Mouse (Mus musculus) heart, embryonic 12.5 days (tissue): Measurements from ENCODE around the gene Itgal. TPM values are rescaled to one million over a fixed set of nuclear protein-coding genes. Genes with fewer than 3 reads are reported as not detected.
"Not testable (repeated sequence)": the region's sequence is repeated elsewhere in the genome, so short reads cannot be mapped to it uniquely, and the experiment has no call there.

Experiments
- ATAC-seq: fragments of 200-750 bp; cut with Nextera tagmentation; 2 replicates; pipeline ENCODE4 v1.8.0; 2017; ENCODE audit warnings: moderate TSS enrichment, moderate library complexity; ENCODE audit not compliant: insufficient number of reproducible peaks, low FRiP score
- H3K27ac ChIP-seq: fragments of 300-500 bp; sonication (generic); 2 replicates; pipeline ENCODE4 v1.5.1; 2016; ENCODE audit warnings: mild to moderate bottlenecking, moderate library complexity; ENCODE audit not compliant: poor library complexity, severe bottlenecking
- H3K27me3 ChIP-seq: fragments of 300-500 bp; sonication (generic); replicated peaks from 2 replicates; pipeline ENCODE4 v1.6.1; 2016; ENCODE audit warnings: mild to moderate bottlenecking, moderate library complexity
- H3K36me3 ChIP-seq: fragments of 300-500 bp; sonication (generic); 2 replicates; pipeline ENCODE4 v1.6.1; 2016; ENCODE audit warnings: mild to moderate bottlenecking, moderate library complexity
- H3K4me1 ChIP-seq: fragments of 300-500 bp; sonication (generic); replicated peaks from 2 replicates; pipeline ENCODE4 v1.6.1; 2016; ENCODE audit warnings: mild to moderate bottlenecking
- H3K4me2 ChIP-seq: fragments of 300-500 bp; sonication (generic); 2 replicates; pipeline ENCODE4 v1.6.1; 2016; ENCODE audit warnings: mild to moderate bottlenecking, moderate library complexity
- H3K4me3 ChIP-seq: fragments of 300-500 bp; sonication (generic); 2 replicates; pipeline ENCODE4 v1.5.1; 2016; ENCODE audit warnings: mild to moderate bottlenecking
- H3K9ac ChIP-seq: fragments of 300-500 bp; sonication (generic); 2 replicates; pipeline ENCODE4 v1.6.1; 2016; ENCODE audit warnings: mild to moderate bottlenecking, moderate library complexity
- H3K9me3 ChIP-seq: fragments of 300-500 bp; sonication (generic); replicated peaks from 2 replicates; pipeline ENCODE4 v1.6.1; 2016; ENCODE audit warnings: mild to moderate bottlenecking, moderate library complexity
- WGBS: fragments of 180-500 bp; shearing (Covaris S2); methylation state at CpG from one replicate; pipeline ENCODE4 v1.1.7; 2016; 5-methylcytosine and 5-hydroxymethylcytosine counted together
- polyA plus RNA-seq: library from polyadenylated mRNA; unstranded; fragments of >200 nt; fragmentation: Nextera tagmentation; extraction: Ambion mirVana; gene quantifications from 2 replicates; pipeline ENCODE4 v1.2.1, GENCODE M21; 2016

The Itgal gene
- polyA plus RNA-seq, 1 experiment from 2014 or later: 1.1 TPM

DNA sequence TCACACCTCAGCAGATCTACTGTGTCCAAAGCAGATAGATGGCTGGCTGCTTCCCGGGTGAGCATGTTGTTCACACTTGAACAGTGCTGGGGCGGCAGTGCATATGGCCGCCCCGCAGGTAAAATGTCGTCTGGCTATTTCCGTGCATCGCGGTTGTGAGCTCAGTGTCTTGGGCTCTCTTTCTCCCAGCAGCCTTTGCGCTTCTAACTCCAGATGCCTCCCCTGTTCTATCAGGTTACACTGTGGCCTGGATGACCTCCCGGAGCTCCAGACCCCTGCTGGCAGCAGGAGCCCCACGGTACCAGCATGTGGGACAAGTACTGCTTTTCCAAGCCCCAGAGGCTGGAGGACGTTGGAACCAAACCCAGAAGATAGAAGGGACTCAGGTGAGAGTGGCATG lies 13.9 kb downstream of the Itgal start:
- Histone ChIP-seq H3K4me3 (no peak overlapping the region), H3K9ac (no peak overlapping the region), H3K4me1 (0 out of 2 replicates have a peak, but pooled peaks cover 5% of the 10 kb centered on the region), H3K36me3 (no peaks in the 10 kb centered on the region), H3K9me3 (no peaks in the 10 kb centered on the region), H3K27ac (no peak overlapping the region), H3K4me2 (no peak overlapping the region), H3K27me3 (0 out of 2 replicates have a peak, but pooled peaks cover 7% of the 10 kb centered on the region)
- WGBS: 60% methylated on average over 12 of the region's 12 CpGs
- ATAC-seq: no peak

DNA sequence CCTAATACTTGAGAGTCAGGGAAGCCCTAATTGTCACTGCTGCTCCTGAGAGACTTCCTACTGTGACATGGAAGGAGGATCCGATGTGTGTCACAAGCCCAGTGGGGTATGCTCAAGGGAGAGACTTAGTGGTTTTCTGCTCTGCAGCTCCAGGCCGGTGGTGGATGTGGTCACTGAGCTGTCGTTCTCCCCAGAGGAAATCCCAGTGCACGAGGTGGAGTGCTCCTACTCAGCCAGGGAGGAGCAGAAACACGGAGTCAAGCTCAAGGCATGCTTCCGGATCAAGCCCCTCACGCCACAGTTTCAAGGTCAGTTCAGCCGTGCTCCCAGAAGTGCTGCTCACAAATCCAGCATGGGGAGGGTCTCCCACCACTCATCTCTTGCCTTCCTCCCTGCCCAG lies 17.9 kb downstream of the Itgal start:
- Histone ChIP-seq H3K9ac (no peak overlapping the region), H3K4me1 (0 out of 2 replicates have a peak, but pooled peaks cover 5% of the 10 kb centered on the region), H3K27ac (no peak overlapping the region), H3K9me3 (0 out of 2 replicates have a peak, but pooled peaks cover 2% of the 10 kb centered on the region), H3K27me3 (0 out of 2 replicates have a peak, but pooled peaks cover 7% of the 10 kb centered on the region), H3K36me3 (no peaks in the 10 kb centered on the region), H3K4me3 (no peak overlapping the region), H3K4me2 (no peak overlapping the region; the same call in 1 of the 2 replicates)
- 30% methylated on average over 8 of the region's 8 CpGs for WGBS
- ATAC-seq: no peak

GRCm38 (mm10) chr7:127321106-127321505 lies 25.0 kb downstream of the Itgal start:
- Histone ChIP-seq H3K9ac (no peak overlapping the region), H3K4me3 (no peak overlapping the region), H3K9me3 (0 out of 2 replicates have a peak, but pooled peaks cover 2% of the 10 kb centered on the region), H3K27ac (no peak overlapping the region), H3K36me3 (no peaks in the 10 kb centered on the region), H3K4me1 (no peaks in the 10 kb centered on the region), H3K4me2 (no peak overlapping the region), H3K27me3 (peaks cover 7% of the 10 kb centered on the region; the same call in 1 of the 2 replicates)
- 62% methylated on average over 4 of the region's 4 CpGs for WGBS
- no peak for ATAC-seq

GRCm38 (mm10) chr7:127322085-127322484 lies 26.0 kb downstream of the Itgal start:
- WGBS: 40% methylated on average over 5 of the region's 5 CpGs
- H3K36me3 ChIP-seq: no peaks in the 10 kb centered on the region
- peaks cover 7% of the 10 kb centered on the region; the same call in 1 of the 2 replicates for H3K27me3 ChIP-seq
- H3K27ac ChIP-seq: no peak overlapping the region
- no peak for ATAC-seq
- H3K4me1 ChIP-seq: no peaks in the 10 kb centered on the region
- no peak overlapping the region for H3K9ac ChIP-seq
- H3K9me3 ChIP-seq: no peaks in the 10 kb centered on the region
- H3K4me2 ChIP-seq: no peak overlapping the region
- no peak overlapping the region for H3K4me3 ChIP-seq

DNA sequence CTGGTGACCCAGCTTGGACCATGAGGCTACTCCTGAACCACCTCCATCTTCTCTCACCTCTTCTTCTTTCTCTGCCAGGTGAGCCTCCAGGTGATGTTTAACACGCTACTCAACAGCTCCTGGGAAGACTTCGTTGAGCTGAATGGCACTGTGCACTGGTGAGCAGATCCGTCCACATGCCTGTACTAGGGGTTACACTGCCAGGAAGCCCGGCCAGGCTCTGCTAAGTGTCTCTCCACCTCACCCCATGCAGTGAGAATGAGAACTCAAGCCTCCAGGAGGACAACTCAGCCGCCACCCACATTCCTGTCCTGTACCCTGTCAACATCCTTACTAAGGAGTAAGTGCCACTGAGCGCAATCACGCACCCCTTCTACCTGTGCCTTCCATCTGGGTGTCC lies 28.9 kb downstream of the Itgal start:
- Histone ChIP-seq H3K4me3 (no peak overlapping the region), H3K36me3 (no peaks in the 10 kb centered on the region), H3K27ac (no peak overlapping the region), H3K4me1 (no peaks in the 10 kb centered on the region), H3K4me2 (no peak overlapping the region), H3K9me3 (no peaks in the 10 kb centered on the region), H3K27me3 (peaks cover 7% of the 10 kb centered on the region; the same call in 1 of the 2 replicates), H3K9ac (no peak overlapping the region)
- WGBS: 73% methylated on average over 7 of the region's 7 CpGs
- ATAC-seq: no peak

- H3K4me3 ChIP-seq: no peak overlapping the region
- H3K27ac ChIP-seq: no peak overlapping the region
- H3K36me3 ChIP-seq: no peaks in the 10 kb centered on the region
- no peak overlapping the region for H3K4me2 ChIP-seq
- H3K9me3 ChIP-seq: no peaks in the 10 kb centered on the region
- ATAC-seq: no peak
- no peaks in the 10 kb centered on the region for H3K4me1 ChIP-seq
- 80% methylated on average over 8 of the region's 8 CpGs for WGBS
- H3K27me3 ChIP-seq: peaks cover 7% of the 10 kb centered on the region; the same call in 1 of the 2 replicates
- H3K9ac ChIP-seq: no peak overlapping the region
These were observed 29.5 kb downstream of the Itgal start for GRCm38 (mm10) chr7:127325550-127325949.

GRCm38 (mm10) chr7:127326685-127327084 lies 30.6 kb downstream of the Itgal start:
- whole genome bisulfite sequencing: 58% methylated on average over 2 of the region's 2 CpGs
- ATAC-seq: no peak

DNA sequence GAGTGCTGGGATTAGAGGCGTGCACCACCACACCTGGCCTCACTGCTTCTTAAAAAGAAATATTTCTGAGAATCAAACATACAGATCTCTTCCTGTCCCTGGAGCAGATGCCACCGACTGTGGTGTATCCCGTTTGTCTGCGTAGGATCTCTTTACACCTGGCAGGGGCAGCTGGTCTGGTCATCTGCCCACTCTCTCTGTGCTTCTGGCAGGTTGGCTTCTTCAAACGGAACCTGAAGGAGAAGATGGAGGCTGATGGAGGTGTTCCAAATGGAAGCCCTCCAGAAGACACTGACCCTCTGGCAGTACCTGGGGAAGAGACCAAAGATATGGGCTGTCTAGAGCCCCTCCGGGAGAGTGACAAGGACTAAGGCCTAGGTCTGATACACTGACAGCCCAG lies 37.2 kb downstream of the Itgal start:
- Histone ChIP-seq H3K4me3 (no peak overlapping the region), H3K27ac (no peak overlapping the region), H3K4me2 (no peak overlapping the region), H3K9ac (no peak overlapping the region), H3K27me3 (no peaks in the 10 kb centered on the region), H3K4me1 (peaks cover 4% of the 10 kb centered on the region; the same call in 1 of the 2 replicates), H3K36me3 (no peaks in the 10 kb centered on the region), H3K9me3 (no peaks in the 10 kb centered on the region; the same call in 1 of the 2 replicates)
- WGBS: 71% methylated on average over 6 of the region's 6 CpGs
- no peak for ATAC-seq

More at GRCm38 (mm10) chr7:127326685-127327084, 30.6 kb downstream of the Itgal start:
- Histone ChIP-seq H3K4me3 (no peak overlapping the region), H3K4me2 (no peak overlapping the region), H3K36me3 (no peaks in the 10 kb centered on the region), H3K9me3 (no peaks in the 10 kb centered on the region), H3K27ac (no peak overlapping the region), H3K9ac (no peak overlapping the region), H3K27me3 (peaks cover 7% of the 10 kb centered on the region; the same call in 1 of the 2 replicates), H3K4me1 (no peaks in the 10 kb centered on the region)

DNA sequence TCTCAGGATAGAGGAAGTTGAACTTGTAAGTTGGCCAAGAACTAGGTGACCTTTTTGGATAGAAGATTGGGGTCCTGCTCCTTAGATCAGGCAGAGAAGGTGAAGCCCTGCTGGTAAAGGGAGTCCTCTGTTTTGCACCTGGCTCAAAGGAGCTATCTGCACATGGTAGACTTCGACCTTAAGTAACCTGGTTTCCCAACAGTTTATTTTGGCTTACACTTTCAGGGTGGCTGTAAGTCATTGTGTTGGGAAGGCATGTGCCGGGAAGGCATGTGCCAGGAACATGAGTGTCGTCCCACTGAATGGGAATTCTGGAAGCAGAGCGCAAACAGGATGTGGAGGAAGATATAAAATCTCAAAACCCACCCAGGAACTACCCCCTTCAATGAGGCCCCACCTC lies 39.5 kb downstream of the Itgal start:
- Histone ChIP-seq H3K9me3 (no peaks in the 10 kb centered on the region; the same call in 1 of the 2 replicates), H3K27ac (no peak overlapping the region), H3K27me3 (no peaks in the 10 kb centered on the region), H3K4me1 (peaks cover 5% of the 10 kb centered on the region; the same call in 1 of the 2 replicates), H3K4me2 (no peak overlapping the region), H3K9ac (no peak overlapping the region), H3K4me3 (no peak overlapping the region), H3K36me3 (no peaks in the 10 kb centered on the region)
- 70% methylated on average over 4 of the region's 4 CpGs for WGBS
- ATAC-seq: no peak

- Histone ChIP-seq H3K9me3 (no peaks in the 10 kb centered on the region; the same call in 1 of the 2 replicates), H3K4me1 (peaks cover 8% of the 10 kb centered on the region), H3K36me3 (peaks cover 16% of the 10 kb centered on the region), H3K27me3 (no peaks in the 10 kb centered on the region), H3K27ac (no peak overlapping the region), H3K9ac (no peak overlapping the region), H3K4me2 (no peak overlapping the region), H3K4me3 (no peak overlapping the region)
- ATAC-seq: no peak
- 43% methylated on average over 4 of the region's 4 CpGs for WGBS
These were observed 41.6 kb downstream of the Itgal start for GRCm38 (mm10) chr7:127337636-127338035.

- whole genome bisulfite sequencing: 94% methylated on average over 8 of the region's 8 CpGs
- H3K4me1 ChIP-seq: peaks cover 26% of the 10 kb centered on the region
- H3K9me3 ChIP-seq: no peaks in the 10 kb centered on the region
- no peaks in the 10 kb centered on the region for H3K27me3 ChIP-seq
- no peak for ATAC-seq
- H3K27ac ChIP-seq: no peak overlapping the region
- H3K36me3 ChIP-seq: peaks cover 33% of the 10 kb centered on the region
- no peak overlapping the region for H3K4me2 ChIP-seq
- H3K4me3 ChIP-seq: no peak overlapping the region
- no peak overlapping the region for H3K9ac ChIP-seq
These were observed 45.3 kb downstream of the Itgal start for GRCm38 (mm10) chr7:127341356-127341755.

DNA sequence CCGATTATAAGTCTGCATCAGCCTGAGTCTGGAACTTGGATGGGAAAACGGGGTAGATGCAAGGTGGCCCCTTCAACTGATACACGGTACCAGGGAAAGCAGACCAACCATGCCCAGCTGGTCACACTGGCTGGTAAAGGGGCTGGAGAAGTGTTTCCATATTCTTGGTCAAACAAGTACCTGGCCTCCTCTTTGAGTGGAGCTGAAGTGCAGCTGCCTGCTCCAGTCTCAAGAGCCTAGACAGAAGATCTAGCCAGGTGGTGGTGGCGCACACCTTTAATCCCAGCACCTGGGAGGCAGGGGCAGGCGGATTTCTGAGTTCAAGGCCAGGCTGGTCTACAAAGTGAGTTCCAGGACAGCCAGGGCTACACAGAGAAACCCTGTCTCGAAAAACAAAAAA lies 45.8 kb downstream of the Itgal start:
- WGBS: 91% methylated on average over 5 of the region's 6 CpGs
- not testable (repeated sequence) for H3K27me3 ChIP-seq, ATAC-seq, H3K27ac ChIP-seq, H3K9me3 ChIP-seq, H3K9ac ChIP-seq, H3K4me2 ChIP-seq, H3K4me3 ChIP-seq
- peaks cover 33% of the 10 kb centered on the region for H3K36me3 ChIP-seq
- H3K4me1 ChIP-seq: peaks cover 29% of the 10 kb centered on the region
